Mouse (Mus musculus) left cerebral cortex, adult 2 months (tissue): ENCODE data around the gene Gucy2e. TPM values are rescaled to one million over a fixed set of nuclear protein-coding genes. Genes with fewer than 3 reads are reported as not detected.
A peak's percentile ranks its signal among the peaks of the same experiment; 100 is the strongest.

Experiments
- DNase-seq, 2 experiments: peaks; one replicate each; pipeline ENCODE4 v3.0.0; 2021 to 2022; ENCODE audit warnings: low spot score in 2 of 2, mixed read lengths in 1 of 2; ENCODE audit errors: extremely low spot score in 1 of 2
- H3K27ac ChIP-seq: fragments of 200-600 bp; 2 replicates; pipeline ENCODE4 v1.8.1; 2022
- H3K4me3 ChIP-seq: fragments of 200-600 bp; 2 replicates; pipeline ENCODE4 v1.8.1; 2022
- CTCF ChIP-seq: fragments of 200-600 bp; IDR thresholded peaks from 2 replicates; pipeline ENCODE4 v1.8.1; 2022; ENCODE audit warnings: antibody characterized with exemption, mild to moderate bottlenecking, moderate library complexity
- intact Hi-C: fragments of 180-260 bp; cut with DNase I; formaldehyde crosslinking; loops from one replicate; pipeline ENCODE4 v1.15.1; 2025
- total RNA-seq, 2 experiments: library from RNA; stranded (reverse); gene quantifications; 2 replicates each; pipeline ENCODE4 v1.2.3; 2021

Gucy2e gene
- total RNA-seq, 2 experiments from 2014 or later, result 1.0 to 1.3 TPM

- peak; percentile 78 for TF ChIP-seq CTCF
- no peak overlapping the region for H3K27ac ChIP-seq
- intact Hi-C loops, result loop anchor here (1.0 to 5.0 kb wide), 2 partner anchors 132 to 254 kb away; no protein-coding TSS in a partner anchor
- H3K4me3 ChIP-seq, result no peak overlapping the region
- DNase-seq, result no peak
These were observed 21.0 kb upstream of the Gucy2e start for GRCm38 (mm10) chr11:69257807-69258206.

- intact Hi-C loops, result loop anchor here (5.0 kb wide), 1 partner anchor 255 kb away; no protein-coding TSS in a partner anchor
- H3K27ac ChIP-seq, result peak overlapping the region; percentile 47
- no peak for TF ChIP-seq CTCF
- DNase-seq, result no peak
- no peak overlapping the region for H3K4me3 ChIP-seq
These were observed 20.2 kb upstream of the Gucy2e start for GRCm38 (mm10) chr11:69257072-69257471.

- Histone ChIP-seq H3K4me3 (no peak overlapping the region), H3K27ac (no peak overlapping the region)
- TF ChIP-seq CTCF, result no peak
- DNase-seq, result no peak
- intact Hi-C loops, result loop anchor here (5.0 kb wide), 1 partner anchor 257 kb away; no protein-coding TSS in a partner anchor
These were observed 18.0 kb upstream of the Gucy2e start for GRCm38 (mm10) chr11:69254808-69255207.

- intact Hi-C loops, result no loop called here
These were observed 16.3 kb upstream of the Gucy2e start for GRCm38 (mm10) chr11:69253131-69253530.

GRCm38 (mm10) chr11:69251953-69252352 lies 15.1 kb upstream of the Gucy2e start:
- intact Hi-C loops, result no loop called here
- Histone ChIP-seq H3K4me3 (no peak overlapping the region), H3K27ac (no peak overlapping the region)
- no peak for TF ChIP-seq CTCF
- no peak for DNase-seq

More at GRCm38 (mm10) chr11:69253131-69253530, 16.3 kb upstream of the Gucy2e start:
- H3K4me3 ChIP-seq, result no peak overlapping the region
- TF ChIP-seq CTCF, result no peak
- H3K27ac ChIP-seq, result no peak overlapping the region
- DNase-seq, result no peak

GRCm38 (mm10) chr11:69251135-69251842 lies 14.5 kb upstream of the Gucy2e start:
- Histone ChIP-seq H3K4me3 (no peak overlapping the region), H3K27ac (no peak overlapping the region)
- DNase-seq, result no peak
- TF ChIP-seq CTCF, result peak; percentile 51
- intact Hi-C loops, result no loop called here

GRCm38 (mm10) chr11:69250106-69250505 lies 13.3 kb upstream of the Gucy2e start:
- TF ChIP-seq CTCF, result no peak
- no peak for DNase-seq
- H3K4me3 ChIP-seq, result no peak overlapping the region
- intact Hi-C loops, result no loop called here
- H3K27ac ChIP-seq, result no peak overlapping the region

- Histone ChIP-seq H3K4me3 (no peak overlapping the region), H3K27ac (no peak overlapping the region)
- intact Hi-C loops, result no loop called here
- no peak for DNase-seq
- TF ChIP-seq CTCF, result no peak
These were observed 12.3 kb upstream of the Gucy2e start for GRCm38 (mm10) chr11:69249131-69249530.

- no peak for DNase-seq
- TF ChIP-seq CTCF, result no peak
- intact Hi-C loops, result loop anchor here (1.0 kb wide), 1 partner anchor 52 kb away; no protein-coding TSS in a partner anchor
- peak overlapping the region; percentile 3; the same call in 1 of the 2 replicates for H3K4me3 ChIP-seq
- no peak overlapping the region for H3K27ac ChIP-seq
These were observed 8.8 kb upstream of the Gucy2e start for GRCm38 (mm10) chr11:69245643-69246042.

- peak; percentile 71 for TF ChIP-seq CTCF
- peak; percentile 43 to 46 for DNase-seq
- H3K4me3 ChIP-seq, result no peak overlapping the region
- intact Hi-C loops, result loop anchor here (1.0 kb wide), 1 partner anchor 52 kb away; no protein-coding TSS in a partner anchor
- no peak overlapping the region for H3K27ac ChIP-seq
These were observed 8.1 kb upstream of the Gucy2e start for GRCm38 (mm10) chr11:69244911-69245310.

- intact Hi-C loops, result loop anchor here (5.0 kb wide), 1 partner anchor 174 kb away; no protein-coding TSS in a partner anchor
- Histone ChIP-seq H3K27ac (peak overlapping the region; percentile 83), H3K4me3 (peak overlapping the region; percentile 62)
- no peak for TF ChIP-seq CTCF
- no peak for DNase-seq
These were observed 543 bp downstream of the Gucy2e start for GRCm38 (mm10) chr11:69236061-69236925.
